In genomic region chr8:81342236-81342998, GRCm38 (mm10) we compare ENCODE assay signal across 8 mouse cellular contexts. TPM values are rescaled to one million over a fixed set of nuclear protein-coding genes. Genes with fewer than 3 reads are reported as not detected.
DNase-seq lines count a peak whose midpoint lies in the region; ATAC-seq lines count a peak whose summit lies in the region.

Gene Inpp4b (plus strand): TSS chr8:81342556.

- ATAC-seq in common myeloid progenitor, adult 5-6 weeks (replicated peaks; ENCODE audit: low read depth, poor library complexity, severe bottlenecking), result peak; percentile 96
- peak; percentile 59 for ATAC-seq in inflammation-experienced regulatory T-cells, adult 6 months
- peak; percentile 94 for ATAC-seq in megakaryocyte progenitor cell, adult 5-6 weeks (replicated peaks; ENCODE audit: poor library complexity)

- DNase-seq in adrenal gland, adult (ENCODE audit: inconsistent age in 2 of 2, low spot score in 1 of 2), result peak; percentile 73 to 89
- peak; percentile 39 for DNase-seq in gastrocnemius, postnatal 14 days
- DNase-seq in left cerebral cortex, postnatal 14 days (ENCODE audit: low spot score in 2 of 2), result peak; percentile 70
- peak; percentile 83 to 85 for DNase-seq in right cerebral cortex, postnatal 10 days (ENCODE audit: low spot score in 2 of 2)
- DNase-seq in urinary bladder, postnatal 25 days (ENCODE audit: low spot score), result peak; percentile 22

- intact Hi-C loops in gastrocnemius, postnatal 14 days (cut with DNase I; ENCODE audit: low total_unique reads), result loop anchor here (10.0 kb wide), 1 partner anchor 462 kb away; no protein-coding TSS in a partner anchor
- intact Hi-C loops in left cerebral cortex, postnatal 14 days (cut with DNase I), result loop anchor here (10.0 kb wide), 2 partner anchors 278 to 682 kb away; no protein-coding TSS in a partner anchor

RNA-seq across cellular contexts. Expression of gene Inpp4b, which starts in this region (rescaled TPM):
- total RNA-seq in common myeloid progenitor, adult 5-6 weeks (2017), result 3.5 and 5.7 TPM in 2 replicates
- 10 to 100 TPM; 13.2 to 16.5 TPM for total RNA-seq in gastrocnemius, postnatal 14 days (2021)
- polyA plus RNA-seq in inflammation-experienced regulatory T-cells, adult 6 months (2017; shearing (Covaris generic)), result 100 to 1,000 TPM; 249 to 663 (median 549) TPM
- total RNA-seq in left cerebral cortex, postnatal 14 days (2021), result 10 to 100 TPM in 1 of 2 experiments, 1 to 10 TPM in 1; 9.8 to 12.6 TPM
- 1.9 and 2.8 TPM in 2 replicates for total RNA-seq in megakaryocyte progenitor cell, adult 5-6 weeks (2015)
- 0.42 and 1.0 TPM in 2 replicates for total RNA-seq in megakaryocyte progenitor cell, adult 5-6 weeks (2017)

Comparison
In these comparisons a context has a peak if more than half of its experiments do, and no peak if none do; other contexts are left out.
1. Peak in every context shown above with its lines: DNase-seq and ATAC-seq.
2. DNase-seq: peak in every context shown above with its lines; median percentile 84 in right cerebral cortex, postnatal 10 days; 81 in adrenal gland, adult; 70 in left cerebral cortex, postnatal 14 days; 39 in gastrocnemius, postnatal 14 days; 22 in urinary bladder, postnatal 25 days.